Mouse (Mus musculus): Measurements from ENCODE around the gene Ttll11. TPM values are rescaled to one million over a fixed set of nuclear protein-coding genes. Genes with fewer than 3 reads are reported as not detected.

Gene Ttll11
- polyA plus RNA-seq, 1 experiment from 2014 or later, result 1.5 TPM

DNA sequence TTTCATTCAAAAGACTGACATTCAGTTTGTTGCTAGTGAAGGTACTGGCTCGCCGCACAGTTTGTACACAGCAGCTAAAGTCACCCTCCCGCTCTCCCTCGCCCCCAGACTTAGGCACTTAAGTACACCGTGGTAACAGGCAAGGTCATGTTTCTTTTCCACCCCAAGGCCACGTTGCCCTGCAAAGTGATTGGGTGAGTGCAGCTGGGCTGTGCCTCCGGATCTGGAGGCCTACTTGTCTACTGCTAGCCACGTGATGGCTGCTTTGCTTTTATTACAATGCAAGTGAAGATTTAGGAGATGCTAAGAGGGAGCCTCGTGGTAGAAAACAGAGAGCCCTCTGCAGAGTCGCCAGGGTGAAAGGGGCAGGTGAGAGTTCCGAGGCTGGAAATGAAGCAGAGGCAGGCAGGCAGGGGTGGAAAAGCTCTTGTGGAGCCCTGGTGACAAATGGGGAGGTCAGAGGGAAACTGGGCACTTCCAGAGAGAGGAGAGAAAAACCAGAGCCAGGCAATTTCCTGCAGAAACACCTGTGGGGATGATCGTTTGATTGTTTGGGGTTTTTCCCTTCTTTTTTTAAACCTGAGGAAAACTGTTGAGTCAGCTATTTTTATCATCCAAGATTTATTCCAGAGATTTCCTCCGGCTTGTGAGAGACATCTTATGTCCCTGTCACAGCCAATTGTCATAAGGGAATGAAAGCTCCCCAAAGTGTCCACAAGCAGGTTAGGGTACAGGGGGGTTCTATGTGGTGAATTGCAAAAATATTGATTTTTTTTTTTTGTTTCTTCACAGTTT, 135.6 kb downstream of the Ttll11 start:
- WGBS, result 17% methylated on average over 13 of the region's 13 CpGs
- Histone ChIP-seq H3K27ac (no peak overlapping the region), H3K4me3 (replicated peaks; ENCODE audit: low read depth, low read length) (no peak overlapping the region), H3K9me3 (replicated peaks; ENCODE audit: low read length) (no peaks in the 10 kb centered on the region), H3K27me3 (ENCODE audit: insufficient read depth, low read length) (no peaks in the 10 kb centered on the region), H3K9ac (ENCODE audit: low read depth, low read length) (no peak overlapping the region), H3K4me1 (replicated peaks; ENCODE audit: insufficient read depth, low read length) (0 out of 2 replicates have a peak, but pooled peaks cover 8% of the 10 kb centered on the region), H3K4me2 (ENCODE audit: low read length) (no peak overlapping the region), H3K36me3 (ENCODE audit: insufficient read depth, low read length) (no peaks in the 10 kb centered on the region)
- ATAC-seq (replicated peaks; ENCODE audit: low FRiP score, low read depth) (peak; percentile 53; the same call in 1 of the 2 replicates), DNase-seq (ENCODE audit: low spot score) (peak; percentile 58)
- no peak for TF ChIP-seq CTCF (IDR thresholded peaks at IDR 0.05; ENCODE audit: low read depth)

DNA sequence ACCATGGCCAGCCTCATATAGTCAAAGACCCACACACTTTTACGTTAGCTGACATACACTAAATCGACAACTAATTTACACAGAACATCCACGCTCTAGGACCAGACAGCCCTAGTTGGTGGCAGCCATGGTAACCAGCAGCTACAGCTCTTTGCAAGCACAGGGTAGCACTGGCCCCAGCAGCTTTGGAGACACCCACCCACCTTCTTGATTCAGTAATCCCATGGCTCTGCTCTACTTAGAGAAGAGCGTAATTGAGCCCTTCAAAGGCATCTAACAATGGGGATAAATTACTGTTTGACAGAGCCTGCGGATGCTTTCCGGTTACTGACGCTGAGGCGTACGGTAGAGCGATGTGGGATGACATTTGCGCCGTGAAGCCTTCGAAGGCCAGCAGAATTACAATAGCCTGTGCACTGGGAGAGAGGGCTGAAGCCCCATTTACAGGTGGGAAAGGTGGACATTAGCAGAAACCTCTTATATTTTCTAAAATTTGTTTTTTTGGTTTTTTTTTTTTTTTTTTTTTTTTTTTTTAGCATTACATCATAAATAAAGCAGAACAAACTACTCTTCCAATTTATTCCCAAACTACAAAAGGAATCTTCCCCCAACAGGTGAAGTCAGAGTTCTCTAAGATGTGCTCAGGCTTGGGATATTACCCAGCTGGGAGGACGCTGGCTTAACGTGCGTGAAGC, 136.8 kb downstream of the Ttll11 start:
- Histone ChIP-seq H3K9ac (ENCODE audit: low read depth, low read length) (no peak overlapping the region), H3K27me3 (ENCODE audit: insufficient read depth, low read length) (no peaks in the 10 kb centered on the region), H3K4me3 (replicated peaks; ENCODE audit: low read depth, low read length) (no peak overlapping the region), H3K36me3 (ENCODE audit: insufficient read depth, low read length) (no peaks in the 10 kb centered on the region), H3K4me2 (ENCODE audit: low read length) (no peak overlapping the region), H3K27ac (no peak overlapping the region), H3K4me1 (replicated peaks; ENCODE audit: insufficient read depth, low read length) (0 out of 2 replicates have a peak, but pooled peaks cover 8% of the 10 kb centered on the region), H3K9me3 (replicated peaks; ENCODE audit: low read length) (no peaks in the 10 kb centered on the region)
- TF ChIP-seq CTCF (IDR thresholded peaks at IDR 0.05; ENCODE audit: low read depth), result no peak
- no peak for DNase-seq (ENCODE audit: low spot score)
- WGBS, result 64% methylated on average over 16 of the region's 16 CpGs
- ATAC-seq (replicated peaks; ENCODE audit: low FRiP score, low read depth), result no peak

DNA sequence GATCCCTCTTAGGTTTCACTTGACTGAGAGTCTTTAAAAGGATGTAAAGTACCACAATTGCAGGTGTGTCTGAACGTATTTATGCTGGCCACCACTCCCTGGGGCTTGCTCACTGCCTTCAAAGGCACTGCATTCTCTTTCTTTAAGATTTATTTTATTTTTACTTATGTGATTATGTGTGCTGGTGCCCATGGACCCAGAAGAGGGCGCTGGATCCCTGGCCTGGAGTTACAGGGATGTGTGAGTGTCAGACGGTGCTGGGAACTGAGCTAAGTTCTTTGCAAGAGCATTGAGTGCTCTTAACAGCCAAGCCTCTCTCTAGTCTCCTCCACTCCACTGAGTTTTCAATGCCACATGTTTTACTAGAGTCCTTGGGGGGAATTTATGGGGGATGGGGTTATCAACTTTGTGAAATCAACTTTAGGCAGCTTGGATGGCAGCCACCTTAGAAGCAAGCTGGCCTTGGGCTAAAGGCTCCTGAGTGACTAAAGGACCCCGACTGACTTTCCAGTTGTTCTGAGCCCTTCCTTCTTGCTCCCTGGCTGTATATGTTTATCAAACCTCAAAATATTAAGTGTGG, 137.8 kb downstream of the Ttll11 start:
- TF ChIP-seq CTCF (IDR thresholded peaks at IDR 0.05; ENCODE audit: low read depth), result peak; percentile 19; the same call in 1 of the 2 replicates
- Histone ChIP-seq H3K4me1 (replicated peaks; ENCODE audit: insufficient read depth, low read length) (0 out of 2 replicates have a peak, but pooled peaks cover 8% of the 10 kb centered on the region), H3K27me3 (ENCODE audit: insufficient read depth, low read length) (no peaks in the 10 kb centered on the region), H3K27ac (no peak overlapping the region), H3K9ac (ENCODE audit: low read depth, low read length) (no peak overlapping the region), H3K4me2 (ENCODE audit: low read length) (no peak overlapping the region), H3K36me3 (ENCODE audit: insufficient read depth, low read length) (no peaks in the 10 kb centered on the region), H3K9me3 (replicated peaks; ENCODE audit: low read length) (no peaks in the 10 kb centered on the region), H3K4me3 (replicated peaks; ENCODE audit: low read depth, low read length) (no peak overlapping the region)
- no peak for ATAC-seq (replicated peaks; ENCODE audit: low FRiP score, low read depth)
- no peak for DNase-seq (ENCODE audit: low spot score)
- WGBS, result 70% methylated on average over 4 of the region's 4 CpGs

DNA sequence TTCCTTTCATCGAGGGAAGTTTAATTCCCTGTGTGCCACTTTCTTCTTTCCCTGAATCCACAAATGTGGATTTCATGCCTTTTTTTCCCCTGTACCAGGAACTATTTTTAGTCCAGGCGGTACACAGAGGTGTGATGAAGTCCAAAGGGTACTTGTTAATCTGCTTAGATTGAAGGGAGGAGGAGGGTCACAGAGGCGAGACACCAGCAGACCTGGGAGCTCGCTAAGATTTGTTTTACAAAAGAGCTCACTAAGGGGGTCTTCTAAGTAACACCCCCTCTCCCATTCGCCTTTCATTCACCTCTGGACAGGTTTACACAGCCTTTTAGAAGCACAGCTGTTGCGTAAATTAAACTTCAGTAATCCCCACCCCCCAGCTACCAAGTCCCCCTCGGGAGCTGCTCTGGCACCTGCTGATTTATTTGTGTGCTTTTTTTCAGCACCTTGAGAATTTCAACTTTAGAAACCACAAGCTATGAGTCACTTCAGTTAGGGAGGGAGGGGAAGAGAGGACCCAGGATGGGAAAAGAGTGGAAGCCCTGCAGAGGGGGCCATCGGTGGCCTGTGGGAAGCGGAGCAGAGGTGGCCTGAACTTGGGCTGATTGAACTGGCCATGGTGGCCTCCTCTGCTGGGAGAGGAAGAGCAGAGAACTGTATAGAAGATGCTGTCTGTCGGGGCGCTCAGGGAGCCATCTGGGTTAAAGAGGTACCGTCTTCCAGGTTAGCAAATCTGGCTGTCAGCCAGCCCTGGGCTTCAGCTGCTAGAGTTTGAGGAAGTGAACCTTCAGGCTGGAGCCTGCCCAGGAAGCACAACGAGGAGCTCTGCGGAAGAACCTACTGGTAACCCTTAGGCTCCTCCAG, 138.5 kb downstream of the Ttll11 start:
- no peaks in the 10 kb centered on the region for H3K27me3 ChIP-seq (ENCODE audit: insufficient read depth, low read length)
- no peaks in the 10 kb centered on the region for H3K36me3 ChIP-seq (ENCODE audit: insufficient read depth, low read length)
- DNase-seq (ENCODE audit: low spot score) (peak; percentile 48), ATAC-seq (replicated peaks; ENCODE audit: low FRiP score, low read depth) (peak; percentile 37; the same call in 1 of the 2 replicates)
- H3K4me3 ChIP-seq (replicated peaks; ENCODE audit: low read depth, low read length), result no peak overlapping the region
- H3K9me3 ChIP-seq (replicated peaks; ENCODE audit: low read length), result no peaks in the 10 kb centered on the region
- H3K9ac ChIP-seq (ENCODE audit: low read depth, low read length), result no peak overlapping the region
- H3K27ac ChIP-seq, result no peak overlapping the region
- no peak overlapping the region for H3K4me2 ChIP-seq (ENCODE audit: low read length)
- H3K4me1 ChIP-seq (replicated peaks; ENCODE audit: insufficient read depth, low read length), result 0 out of 2 replicates have a peak, but pooled peaks cover 8% of the 10 kb centered on the region
- TF ChIP-seq CTCF (IDR thresholded peaks at IDR 0.05; ENCODE audit: low read depth), result no peak
- 27% methylated on average over 14 of the region's 14 CpGs for WGBS

DNA sequence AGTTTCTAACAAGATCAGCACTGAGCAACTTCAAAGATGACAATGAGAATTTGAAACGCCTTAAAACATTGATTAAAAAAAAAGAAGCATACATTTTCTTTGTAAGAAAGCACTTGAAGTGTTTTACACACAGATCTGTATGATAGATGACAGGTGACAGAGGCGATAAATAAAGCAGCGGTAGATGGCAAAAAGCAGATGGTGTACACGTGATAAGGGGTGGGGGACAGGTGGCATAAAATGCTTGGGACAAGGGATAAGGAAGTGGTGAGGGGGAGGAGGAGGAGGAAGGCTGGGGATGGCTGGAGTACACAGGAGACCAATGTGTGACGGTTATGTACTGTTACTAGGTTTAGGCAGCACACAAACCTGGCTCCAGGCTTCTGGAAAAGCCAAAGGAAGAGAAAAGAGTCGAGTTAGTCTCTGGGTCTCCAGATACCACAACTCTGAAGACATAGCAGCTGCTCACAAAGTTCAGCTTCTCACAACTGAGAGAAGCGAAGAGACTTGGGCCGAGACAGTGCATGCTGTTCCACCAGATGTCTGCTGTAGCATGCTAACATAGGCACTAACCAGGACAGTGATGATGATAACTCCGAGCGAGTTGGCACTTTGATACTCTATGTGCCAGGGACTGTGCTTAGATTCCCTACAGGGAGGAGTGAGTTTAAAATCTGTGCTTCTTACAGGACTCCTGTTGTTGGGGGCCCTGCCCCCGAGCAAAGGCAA, 140.8 kb downstream of the Ttll11 start:
- no peaks in the 10 kb centered on the region for H3K36me3 ChIP-seq (ENCODE audit: insufficient read depth, low read length)
- no peak overlapping the region for H3K4me2 ChIP-seq (ENCODE audit: low read length)
- no peak overlapping the region for H3K9ac ChIP-seq (ENCODE audit: low read depth, low read length)
- ATAC-seq (replicated peaks; ENCODE audit: low FRiP score, low read depth) (no peak), DNase-seq (ENCODE audit: low spot score) (no peak)
- H3K4me3 ChIP-seq (replicated peaks; ENCODE audit: low read depth, low read length), result no peak overlapping the region
- H3K27ac ChIP-seq, result no peak overlapping the region
- no peak for TF ChIP-seq CTCF (IDR thresholded peaks at IDR 0.05; ENCODE audit: low read depth)
- no peaks in the 10 kb centered on the region for H3K27me3 ChIP-seq (ENCODE audit: insufficient read depth, low read length)
- WGBS, result 74% methylated on average over 11 of the region's 11 CpGs
- H3K9me3 ChIP-seq (replicated peaks; ENCODE audit: low read length), result no peaks in the 10 kb centered on the region
- 0 out of 2 replicates have a peak, but pooled peaks cover 8% of the 10 kb centered on the region for H3K4me1 ChIP-seq (replicated peaks; ENCODE audit: insufficient read depth, low read length)
